Mouse (Mus musculus): ENCODE measurements around the gene Gm21834. TPM values are rescaled to one million over a fixed set of nuclear protein-coding genes. Genes with fewer than 3 reads are reported as not detected.

Gene Gm21834
- not detected in 2 replicates for total RNA-seq (2023)

DNA sequence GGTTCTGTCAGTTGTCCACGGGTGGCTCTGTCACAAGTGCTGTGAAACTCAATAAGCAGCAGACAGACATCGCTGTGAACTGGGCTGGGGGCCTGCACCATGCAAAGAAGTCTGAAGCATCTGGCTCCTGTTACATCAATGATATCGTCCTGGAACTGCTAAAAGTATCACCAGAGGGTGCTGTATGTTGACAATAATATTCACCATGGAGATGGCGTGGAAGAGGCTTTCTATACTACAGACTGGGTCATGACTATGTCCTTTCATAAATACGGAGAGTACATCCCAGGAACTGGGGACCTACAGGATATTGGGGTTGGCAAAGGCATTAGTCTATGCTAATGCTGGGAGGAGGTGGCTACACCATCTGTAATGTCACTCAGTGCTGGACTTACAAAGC lies at the start of gene Gm21834:
Gm21834 (minus strand) TSS at position 101 of the 400 bp plus-strand sequence.

DNA sequence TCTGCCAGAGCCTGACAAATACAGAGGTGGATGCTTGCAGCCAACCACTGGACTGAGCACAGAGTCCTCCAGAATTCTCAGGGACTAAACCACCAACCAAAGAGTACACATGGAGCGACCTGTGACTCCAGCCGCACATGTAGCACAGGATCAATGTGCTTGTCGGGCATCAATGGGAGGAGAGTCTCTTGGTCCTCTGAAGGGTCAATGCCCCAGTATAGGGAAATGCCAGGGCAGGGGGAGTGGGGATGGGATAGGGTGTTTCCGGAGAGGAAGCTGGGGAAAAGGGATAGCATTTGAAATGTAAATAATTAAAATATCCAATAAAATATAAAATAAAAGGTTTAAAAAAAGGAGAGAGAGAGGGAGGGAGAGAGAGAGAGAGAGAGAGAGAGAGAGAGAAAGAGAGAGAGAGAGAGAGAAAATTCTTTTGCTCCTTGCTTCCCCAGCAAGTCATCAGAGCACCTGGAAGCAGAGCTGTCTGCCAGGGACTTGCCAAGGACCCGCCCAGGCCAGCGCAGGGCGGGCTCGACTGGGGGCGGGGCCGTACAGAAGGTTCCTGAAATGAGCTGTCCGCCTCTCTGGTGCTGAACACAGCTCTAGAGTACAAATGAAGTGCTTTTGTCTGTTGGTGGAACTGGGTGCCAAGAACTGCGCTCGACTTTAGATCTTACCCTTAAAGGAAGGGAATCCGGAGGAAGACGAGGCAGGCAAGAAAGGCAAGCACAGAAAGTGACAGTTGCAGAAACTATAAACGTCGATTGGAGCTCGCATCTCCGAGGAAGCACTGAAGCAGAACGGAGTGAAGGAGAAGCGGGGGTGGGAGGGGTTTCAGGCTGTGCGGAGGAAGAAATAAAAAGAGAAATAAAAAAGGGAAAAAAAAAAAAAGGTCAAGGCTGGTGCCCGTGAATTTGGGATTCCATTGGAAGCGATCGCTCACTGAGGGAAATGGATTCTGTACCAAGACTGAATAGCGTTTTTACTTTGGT lies 26.9 kb upstream of the Gm21834 start, which contains the start of gene Cntnap5c:
Cntnap5c (plus strand) TSS at position 949 of the 989 bp plus-strand sequence.

Other genes with a start within 250 kb of the Gm21834 start
- gene Vmn2r120, start 196.7 kb downstream of the Gm21834 start, total RNA-seq (2023) = not detected in 2 replicates
- not detected in 2 replicates for gene Cntnap5c, start 27.4 kb upstream of the Gm21834 start, total RNA-seq (2023)